Mouse (Mus musculus): Measurements from ENCODE around the gene Ccdc6.

- TF ChIP-seq CTCF (IDR thresholded peaks at IDR 0.05; ENCODE audit: low read depth, low read length), result no peak
- TF ChIP-seq GATA1 (IDR thresholded peaks at IDR 0.05; ENCODE audit: borderline replicate concordance, low read length), result no peak
Observed at GRCm38 (mm10) chr10:70160811-70161210, 63.9 kb downstream of the Ccdc6 start.
